Mouse (Mus musculus): ENCODE results near the gene Cp. TPM values are rescaled to one million over a fixed set of nuclear protein-coding genes. Genes with fewer than 3 reads are reported as not detected.

Cp gene
- polyA plus RNA-seq, 1 experiment from 2014 or later, result 6.3 TPM

- no peak overlapping the region for H3K4me3 ChIP-seq (replicated peaks; ENCODE audit: low read depth, low read length)
- no peaks in the 10 kb centered on the region for H3K9me3 ChIP-seq (replicated peaks; ENCODE audit: low read length)
- no peak overlapping the region; the same call in 1 of the 2 replicates for H3K27ac ChIP-seq
- no peak overlapping the region for H3K9ac ChIP-seq (ENCODE audit: low read depth, low read length)
- no peaks in the 10 kb centered on the region for H3K27me3 ChIP-seq (ENCODE audit: insufficient read depth, low read length)
- no peak overlapping the region for H3K4me2 ChIP-seq (ENCODE audit: low read length)
- ATAC-seq (replicated peaks; ENCODE audit: low FRiP score, low read depth), result 0 out of 2 replicates have a peak, but pooled peaks have one; percentile 33
- no peak for TF ChIP-seq CTCF (IDR thresholded peaks at IDR 0.05; ENCODE audit: low read depth)
- 0 out of 2 replicates have a peak, but pooled peaks cover 6% of the 10 kb centered on the region for H3K4me1 ChIP-seq (replicated peaks; ENCODE audit: insufficient read depth, low read length)
- DNase-seq (ENCODE audit: low spot score), result peak; percentile 76
- 15% methylated on average over 4 of the region's 4 CpGs for WGBS
- H3K36me3 ChIP-seq (ENCODE audit: insufficient read depth, low read length), result no peaks in the 10 kb centered on the region
These were observed 21.6 kb downstream of the Cp start for GRCm38 (mm10) chr3:19978474-19978873.

DNA sequence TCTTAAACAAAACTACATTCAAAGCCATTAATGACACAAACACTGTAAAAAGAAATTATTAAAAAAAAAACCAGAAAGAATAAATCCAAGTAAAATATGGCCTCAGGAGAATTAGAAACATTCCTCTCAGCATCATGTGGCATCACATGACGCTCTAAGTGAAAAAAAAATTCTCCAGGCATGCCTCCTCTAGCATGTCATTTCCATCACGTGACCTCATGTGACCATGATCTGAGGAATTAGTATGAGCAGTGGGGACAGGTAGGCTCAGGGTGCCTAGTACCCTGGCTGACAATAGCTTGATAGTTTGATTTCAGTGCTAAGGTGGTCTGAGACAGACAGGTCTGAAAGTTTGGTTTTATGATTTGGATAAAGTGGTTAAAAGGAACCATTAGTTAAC is 24.3 kb downstream of the Cp start:
- TF ChIP-seq CTCF (IDR thresholded peaks at IDR 0.05; ENCODE audit: low read depth), result no peak
- DNase-seq (ENCODE audit: low spot score), result no peak
- Histone ChIP-seq H3K4me2 (ENCODE audit: low read length) (no peak overlapping the region), H3K4me3 (replicated peaks; ENCODE audit: low read depth, low read length) (no peak overlapping the region), H3K27ac (no peak overlapping the region), H3K9ac (ENCODE audit: low read depth, low read length) (no peak overlapping the region), H3K4me1 (replicated peaks; ENCODE audit: insufficient read depth, low read length) (0 out of 2 replicates have a peak, but pooled peaks cover 6% of the 10 kb centered on the region), H3K27me3 (ENCODE audit: insufficient read depth, low read length) (no peaks in the 10 kb centered on the region), H3K9me3 (replicated peaks; ENCODE audit: low read length) (no peaks in the 10 kb centered on the region), H3K36me3 (ENCODE audit: insufficient read depth, low read length) (no peaks in the 10 kb centered on the region)
- WGBS, result 78% methylated on average over 2 of the region's 2 CpGs
- ATAC-seq (replicated peaks; ENCODE audit: low FRiP score, low read depth), result no peak

DNA sequence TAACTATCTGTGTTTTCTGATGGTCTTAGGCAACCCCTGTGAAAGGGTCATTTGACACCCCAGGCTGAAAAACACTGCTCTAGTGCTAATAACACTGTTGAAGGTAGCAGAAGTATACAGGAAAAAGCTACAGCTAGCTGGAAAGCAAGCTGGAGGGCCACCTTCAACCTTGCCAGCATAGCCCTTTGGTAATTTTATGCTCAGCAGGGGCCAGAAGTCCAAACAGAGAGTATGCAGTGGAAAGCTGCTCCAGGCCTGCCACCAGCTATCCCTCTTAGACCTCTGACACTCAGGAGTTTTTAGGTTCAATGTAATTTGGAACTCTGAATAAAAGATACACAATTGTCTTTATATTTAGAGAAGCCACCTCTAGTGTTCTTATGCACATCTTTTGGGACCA is 26.0 kb downstream of the Cp start:
- no peak overlapping the region for H3K27ac ChIP-seq
- H3K9me3 ChIP-seq (replicated peaks; ENCODE audit: low read length), result no peaks in the 10 kb centered on the region
- no peak overlapping the region for H3K9ac ChIP-seq (ENCODE audit: low read depth, low read length)
- ATAC-seq (replicated peaks; ENCODE audit: low FRiP score, low read depth) (no peak), DNase-seq (ENCODE audit: low spot score) (no peak)
- H3K27me3 ChIP-seq (ENCODE audit: insufficient read depth, low read length), result no peaks in the 10 kb centered on the region
- no peak overlapping the region for H3K4me2 ChIP-seq (ENCODE audit: low read length)
- H3K4me3 ChIP-seq (replicated peaks; ENCODE audit: low read depth, low read length), result no peak overlapping the region
- TF ChIP-seq CTCF (IDR thresholded peaks at IDR 0.05; ENCODE audit: low read depth), result no peak
- 0 out of 2 replicates have a peak, but pooled peaks cover 6% of the 10 kb centered on the region for H3K4me1 ChIP-seq (replicated peaks; ENCODE audit: insufficient read depth, low read length)
- no peaks in the 10 kb centered on the region for H3K36me3 ChIP-seq (ENCODE audit: insufficient read depth, low read length)

DNA sequence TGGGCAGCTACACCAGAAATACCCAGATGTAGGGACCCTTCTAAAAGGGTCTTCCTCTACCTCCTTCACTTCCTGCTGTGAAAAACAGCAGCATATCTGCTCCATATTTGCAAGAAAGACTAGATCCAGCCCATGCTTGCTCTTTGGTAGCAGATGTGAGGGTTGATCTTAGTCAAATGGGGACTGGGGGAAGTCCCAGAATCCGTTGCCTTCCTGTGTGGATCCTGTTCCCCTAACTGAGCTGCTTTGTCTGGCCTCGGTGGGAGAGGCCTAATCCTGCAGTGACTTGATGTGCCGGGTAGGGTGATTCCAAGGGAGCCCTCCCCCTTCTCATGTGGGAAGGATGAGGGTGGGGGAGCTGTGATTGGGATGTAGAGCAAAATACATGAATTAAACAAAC is 29.3 kb downstream of the Cp start:
- ATAC-seq (replicated peaks; ENCODE audit: low FRiP score, low read depth), result no peak
- H3K27ac ChIP-seq, result no peak overlapping the region
- WGBS, result 48% methylated on average over 3 of the region's 3 CpGs

GRCm38 (mm10) chr3:19990031-19990430 is 33.2 kb downstream of the Cp start:
- WGBS, result 78% methylated on average over 3 of the region's 3 CpGs
- H3K27ac ChIP-seq, result no peak overlapping the region
- ATAC-seq (replicated peaks; ENCODE audit: low FRiP score, low read depth) (no peak), DNase-seq (ENCODE audit: low spot score) (no peak)
- no peaks in the 10 kb centered on the region for H3K36me3 ChIP-seq (ENCODE audit: insufficient read depth, low read length)
- no peak overlapping the region for H3K9ac ChIP-seq (ENCODE audit: low read depth, low read length)
- H3K4me3 ChIP-seq (replicated peaks; ENCODE audit: low read depth, low read length), result no peak overlapping the region
- H3K27me3 ChIP-seq (ENCODE audit: insufficient read depth, low read length), result no peaks in the 10 kb centered on the region
- H3K4me1 ChIP-seq (replicated peaks; ENCODE audit: insufficient read depth, low read length), result no peaks in the 10 kb centered on the region
- no peaks in the 10 kb centered on the region for H3K9me3 ChIP-seq (replicated peaks; ENCODE audit: low read length)
- no peak for TF ChIP-seq CTCF (IDR thresholded peaks at IDR 0.05; ENCODE audit: low read depth)
- H3K4me2 ChIP-seq (ENCODE audit: low read length), result no peak overlapping the region

More for the DNA sequence above, 29.3 kb downstream of the Cp start:
- Histone ChIP-seq H3K36me3 (ENCODE audit: insufficient read depth, low read length) (no peaks in the 10 kb centered on the region), H3K4me1 (replicated peaks; ENCODE audit: insufficient read depth, low read length) (no peaks in the 10 kb centered on the region), H3K4me3 (replicated peaks; ENCODE audit: low read depth, low read length) (no peak overlapping the region), H3K4me2 (ENCODE audit: low read length) (no peak overlapping the region), H3K9ac (ENCODE audit: low read depth, low read length) (no peak overlapping the region), H3K27me3 (ENCODE audit: insufficient read depth, low read length) (no peaks in the 10 kb centered on the region), H3K9me3 (replicated peaks; ENCODE audit: low read length) (no peaks in the 10 kb centered on the region)
- no peak for DNase-seq (ENCODE audit: low spot score)
- no peak for TF ChIP-seq CTCF (IDR thresholded peaks at IDR 0.05; ENCODE audit: low read depth)

DNA sequence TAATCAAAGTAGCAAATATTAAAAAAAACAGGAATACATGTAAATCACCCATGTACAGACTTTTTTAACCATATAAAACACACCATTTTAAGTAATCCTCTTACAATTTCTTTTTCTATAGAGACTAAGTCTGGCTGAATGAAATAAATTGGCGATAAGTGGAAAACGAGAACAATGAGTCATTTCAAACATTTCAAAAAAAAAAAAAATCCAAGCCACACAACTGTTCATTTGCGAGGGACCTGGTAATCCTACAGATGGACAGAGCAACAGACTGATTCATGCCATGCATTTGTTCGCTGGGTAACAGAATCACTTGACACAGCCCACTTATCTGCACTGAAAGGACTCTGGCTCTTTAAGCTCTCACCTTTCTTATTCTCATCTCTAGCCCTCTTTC is 35.5 kb downstream of the Cp start:
- Histone ChIP-seq H3K4me2 (ENCODE audit: low read length) (no peak overlapping the region), H3K9ac (ENCODE audit: low read depth, low read length) (no peak overlapping the region), H3K27ac (no peak overlapping the region), H3K27me3 (ENCODE audit: insufficient read depth, low read length) (no peaks in the 10 kb centered on the region), H3K4me3 (replicated peaks; ENCODE audit: low read depth, low read length) (no peak overlapping the region), H3K36me3 (ENCODE audit: insufficient read depth, low read length) (no peaks in the 10 kb centered on the region), H3K9me3 (replicated peaks; ENCODE audit: low read length) (no peaks in the 10 kb centered on the region), H3K4me1 (replicated peaks; ENCODE audit: insufficient read depth, low read length) (no peaks in the 10 kb centered on the region)
- WGBS, result 83% methylated on average over 4 of the region's 4 CpGs
- TF ChIP-seq CTCF (IDR thresholded peaks at IDR 0.05; ENCODE audit: low read depth), result no peak
- no peak for DNase-seq (ENCODE audit: low spot score)
- no peak for ATAC-seq (replicated peaks; ENCODE audit: low FRiP score, low read depth)

GRCm38 (mm10) chr3:19999551-19999950 is 42.7 kb downstream of the Cp start:
- Histone ChIP-seq H3K4me3 (replicated peaks; ENCODE audit: low read depth, low read length) (no peak overlapping the region), H3K4me1 (replicated peaks; ENCODE audit: insufficient read depth, low read length) (no peaks in the 10 kb centered on the region), H3K9me3 (replicated peaks; ENCODE audit: low read length) (no peaks in the 10 kb centered on the region), H3K27ac (no peak overlapping the region), H3K4me2 (ENCODE audit: low read length) (no peak overlapping the region), H3K36me3 (ENCODE audit: insufficient read depth, low read length) (no peaks in the 10 kb centered on the region), H3K9ac (ENCODE audit: low read depth, low read length) (no peak overlapping the region), H3K27me3 (ENCODE audit: insufficient read depth, low read length) (no peaks in the 10 kb centered on the region)
- TF ChIP-seq CTCF (IDR thresholded peaks at IDR 0.05; ENCODE audit: low read depth), result no peak
- DNase-seq (ENCODE audit: low spot score), result no peak
- no peak for ATAC-seq (replicated peaks; ENCODE audit: low FRiP score, low read depth)
- WGBS, result 88% methylated on average over 2 of the region's 2 CpGs

Measured in kidney, postnatal 0 days (tissue).